Mouse (Mus musculus): Measurements from ENCODE around the gene Notum.

DNA sequence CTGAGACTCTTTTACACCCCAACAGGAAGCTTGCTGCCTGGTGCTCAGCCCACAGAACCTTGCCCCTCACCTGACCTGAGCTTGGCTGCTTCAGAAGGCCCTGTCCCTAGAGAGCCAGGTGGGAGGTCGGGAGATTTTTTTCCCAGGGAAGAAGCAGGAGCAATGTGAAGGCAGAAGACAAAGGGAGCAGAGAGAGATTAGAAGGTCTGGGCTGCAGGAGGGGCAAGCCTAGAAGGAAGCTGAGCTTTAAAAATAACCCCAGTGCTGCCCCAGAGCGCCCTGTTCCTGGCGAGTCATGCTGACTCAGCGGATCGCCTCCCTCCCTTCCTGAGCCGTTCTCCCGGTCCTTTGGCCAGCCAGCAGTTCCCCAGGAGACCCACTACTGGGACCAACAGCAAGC is 31.1 kb downstream of the Notum start:
- TF ChIP-seq POLR2A (IDR thresholded peaks at IDR 0.05; ENCODE audit: low read depth, low read length) (no peak), CTCF (IDR thresholded peaks at IDR 0.05; ENCODE audit: extremely low read depth, insufficient read length, insufficient replicate concordance, low read depth, low read length) (no peak)

All from small intestine, adult 2 months (tissue).